Mouse (Mus musculus): ENCODE results near the gene Baz2b. TPM values are rescaled to one million over a fixed set of nuclear protein-coding genes. Genes with fewer than 3 reads are reported as not detected.

Baz2b gene
- total and polyA plus RNA-seq, 3 experiments, result 5.7 to 11.4 TPM; not detected in 1

GRCm38 (mm10) chr2:59933129-59933528, 276.5 kb downstream of the Baz2b start:
- no peak overlapping the region for H3K9ac ChIP-seq (ENCODE audit: control insufficient read depth, low read depth, low read length, poor library complexity, severe bottlenecking)
- DNase-seq (ENCODE audit: low read depth, low spot score), result no peak
- no peaks in the 10 kb centered on the region for H3K9me3 ChIP-seq (replicated peaks; ENCODE audit: insufficient read depth, low read length)
- no peaks in the 10 kb centered on the region for H3K27me3 ChIP-seq (ENCODE audit: control insufficient read depth in 1 of 2, insufficient read depth in 2 of 2, low read length in 2 of 2)
- H3K79me2 ChIP-seq (ENCODE audit: control insufficient read depth, insufficient read depth, low read length, poor library complexity), result no peaks in the 10 kb centered on the region
- TF ChIP-seq CTCF (IDR thresholded peaks at IDR 0.05 in 2 of 3, conservative IDR thresholded peaks at IDR 0.05 in 1 of 3; ENCODE audit: control insufficient read depth in 1 of 3, insufficient read depth in 1 of 3, low read depth in 2 of 3, low read length in 3 of 3, poor library complexity in 1 of 3, severe bottlenecking in 1 of 3) (no peak), TAL1 (IDR thresholded peaks at IDR 0.05; ENCODE audit: low read length) (no peak), MAX (IDR thresholded peaks at IDR 0.05; ENCODE audit: low read length) (no peak), RCOR1 (IDR thresholded peaks at IDR 0.05; ENCODE audit: low read depth, low read length) (no peak), CHD2 (IDR thresholded peaks at IDR 0.05; ENCODE audit: low read length) (no peak), NELFE (IDR thresholded peaks at IDR 0.05; ENCODE audit: low read depth, low read length) (no peak), ETS1 (IDR thresholded peaks at IDR 0.05; ENCODE audit: low read depth, low read length) (no peak)
- H3K36me3 ChIP-seq (ENCODE audit: control insufficient read depth in 1 of 2, insufficient read depth in 2 of 2, low read length in 2 of 2), result no peaks in the 10 kb centered on the region
- H3K27ac ChIP-seq (ENCODE audit: control insufficient read depth, low read depth, low read length), result no peak overlapping the region
- H3K4me1 ChIP-seq (ENCODE audit: control insufficient read depth in 1 of 2, insufficient read depth in 2 of 2, low read length in 2 of 2), result no peaks in the 10 kb centered on the region
- H3K4me3 ChIP-seq (ENCODE audit: control insufficient read depth in 1 of 2, insufficient read depth in 1 of 2, low read depth in 2 of 2, low read length in 2 of 2), result no peak overlapping the region

DNA sequence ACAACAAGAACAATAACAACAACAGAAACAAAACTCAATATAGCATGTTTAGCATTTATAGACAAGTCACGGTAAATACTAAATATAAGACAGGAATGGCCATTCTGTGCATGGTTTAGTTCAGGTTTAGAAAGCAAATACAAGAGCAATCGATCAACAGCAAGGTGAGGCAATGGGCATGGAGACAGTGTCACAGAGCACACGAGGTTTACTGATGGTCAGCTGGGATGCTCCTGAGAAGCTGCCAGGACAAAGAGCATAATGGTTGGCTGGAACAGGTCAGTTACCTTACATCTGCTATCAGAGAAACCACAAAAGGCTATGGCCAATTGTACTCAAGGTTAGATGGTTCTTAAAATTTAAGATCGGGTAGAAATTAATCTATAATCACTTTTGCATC, 277.4 kb downstream of the Baz2b start:
- H3K9ac ChIP-seq (ENCODE audit: control insufficient read depth, low read depth, low read length, poor library complexity, severe bottlenecking), result no peak overlapping the region
- H3K27me3 ChIP-seq (ENCODE audit: control insufficient read depth in 1 of 2, insufficient read depth in 2 of 2, low read length in 2 of 2), result no peaks in the 10 kb centered on the region
- no peaks in the 10 kb centered on the region for H3K4me1 ChIP-seq (ENCODE audit: control insufficient read depth in 1 of 2, insufficient read depth in 2 of 2, low read length in 2 of 2)
- no peaks in the 10 kb centered on the region for H3K9me3 ChIP-seq (replicated peaks; ENCODE audit: insufficient read depth, low read length)
- no peak for DNase-seq (ENCODE audit: low read depth, low spot score)
- H3K36me3 ChIP-seq (ENCODE audit: control insufficient read depth in 1 of 2, insufficient read depth in 2 of 2, low read length in 2 of 2), result no peaks in the 10 kb centered on the region
- H3K79me2 ChIP-seq (ENCODE audit: control insufficient read depth, insufficient read depth, low read length, poor library complexity), result no peaks in the 10 kb centered on the region
- H3K4me3 ChIP-seq (ENCODE audit: control insufficient read depth in 1 of 2, insufficient read depth in 1 of 2, low read depth in 2 of 2, low read length in 2 of 2), result no peak overlapping the region
- TF ChIP-seq MYC (IDR thresholded peaks at IDR 0.05; ENCODE audit: low read depth, low read length), result no peak
- TF ChIP-seq ETS1 (IDR thresholded peaks at IDR 0.05; ENCODE audit: low read depth, low read length), result no peak
- no peak for TF ChIP-seq USF2 (IDR thresholded peaks at IDR 0.05; ENCODE audit: borderline replicate concordance in 1 of 2, insufficient read depth in 1 of 2, low read depth in 1 of 2, low read length in 2 of 2)
- TF ChIP-seq CTCF (IDR thresholded peaks at IDR 0.05 in 2 of 3, conservative IDR thresholded peaks at IDR 0.05 in 1 of 3; ENCODE audit: control insufficient read depth in 1 of 3, insufficient read depth in 1 of 3, low read depth in 2 of 3, low read length in 3 of 3, poor library complexity in 1 of 3, severe bottlenecking in 1 of 3), result no peak
- no peak for TF ChIP-seq KAT2A (conservative IDR thresholded peaks at IDR 0.05; ENCODE audit: low read depth, low read length)
- TF ChIP-seq MAFK (IDR thresholded peaks at IDR 0.05; ENCODE audit: borderline replicate concordance, low read depth, low read length), result no peak
- no peak overlapping the region for H3K27ac ChIP-seq (ENCODE audit: control insufficient read depth, low read depth, low read length)

GRCm38 (mm10) chr2:59913610-59914009, 296.0 kb downstream of the Baz2b start:
- Histone ChIP-seq H3K27me3 (ENCODE audit: control insufficient read depth in 1 of 2, insufficient read depth in 2 of 2, low read length in 2 of 2) (no peaks in the 10 kb centered on the region), H3K4me1 (ENCODE audit: control insufficient read depth in 1 of 2, insufficient read depth in 2 of 2, low read length in 2 of 2) (no peaks in the 10 kb centered on the region), H3K9ac (ENCODE audit: control insufficient read depth, low read depth, low read length, poor library complexity, severe bottlenecking) (no peak overlapping the region), H3K9me3 (replicated peaks; ENCODE audit: insufficient read depth, low read length) (no peaks in the 10 kb centered on the region), H3K79me2 (ENCODE audit: control insufficient read depth, insufficient read depth, low read length, poor library complexity) (no peaks in the 10 kb centered on the region), H3K4me3 (ENCODE audit: control insufficient read depth in 1 of 2, insufficient read depth in 1 of 2, low read depth in 2 of 2, low read length in 2 of 2) (no peak overlapping the region), H3K36me3 (ENCODE audit: control insufficient read depth in 1 of 2, insufficient read depth in 2 of 2, low read length in 2 of 2) (no peaks in the 10 kb centered on the region), H3K27ac (ENCODE audit: control insufficient read depth, low read depth, low read length) (no peak overlapping the region)
- DNase-seq (ENCODE audit: low read depth, low spot score), result no peak
- TF ChIP-seq E2F4 (IDR thresholded peaks at IDR 0.05; ENCODE audit: borderline replicate concordance, low read depth, low read length), result no peak
- no peak for TF ChIP-seq RAD21 (IDR thresholded peaks at IDR 0.05; ENCODE audit: low read depth, low read length)
- TF ChIP-seq UBTF (IDR thresholded peaks at IDR 0.05; ENCODE audit: borderline replicate concordance, insufficient read depth, low read depth, low read length), result no peak
- TF ChIP-seq TBP (IDR thresholded peaks at IDR 0.05; ENCODE audit: low read depth, low read length), result no peak
- TF ChIP-seq EP300 (IDR thresholded peaks at IDR 0.05; ENCODE audit: low read depth in 1 of 2, low read length in 2 of 2), result no peak
- no peak for TF ChIP-seq SIN3A (IDR thresholded peaks at IDR 0.05; ENCODE audit: low read length)
- TF ChIP-seq MYC (IDR thresholded peaks at IDR 0.05; ENCODE audit: low read depth, low read length), result no peak
- no peak for TF ChIP-seq ELF1 (IDR thresholded peaks at IDR 0.05; ENCODE audit: low read depth, low read length)
- no peak for TF ChIP-seq NRF1 (IDR thresholded peaks at IDR 0.05; ENCODE audit: insufficient read depth, low read depth, low read length, poor library complexity, severe bottlenecking)
- no peak for TF ChIP-seq GABPA (IDR thresholded peaks at IDR 0.05; ENCODE audit: low read depth, low read length)
- TF ChIP-seq CHD1 (IDR thresholded peaks at IDR 0.05; ENCODE audit: low read depth, low read length), result no peak
- TF ChIP-seq NELFE (IDR thresholded peaks at IDR 0.05; ENCODE audit: low read depth, low read length), result no peak
- no peak for TF ChIP-seq POLR2AphosphoS5 (IDR thresholded peaks at IDR 0.05; ENCODE audit: borderline replicate concordance, low read depth, low read length)
- TF ChIP-seq TAL1 (IDR thresholded peaks at IDR 0.05; ENCODE audit: low read length), result no peak
- TF ChIP-seq MXI1 (IDR thresholded peaks at IDR 0.05; ENCODE audit: low read depth, low read length), result no peak
- no peak for TF ChIP-seq ZNF384 (IDR thresholded peaks at IDR 0.05; ENCODE audit: low read depth, low read length)
- TF ChIP-seq HCFC1 (IDR thresholded peaks at IDR 0.05; ENCODE audit: low read depth, low read length), result no peak
- TF ChIP-seq JUND (IDR thresholded peaks at IDR 0.05; ENCODE audit: low read depth, low read length), result no peak
